Mouse (Mus musculus) C2C12 (cell line): Measurements from ENCODE around the gene Lamp3.

ENCODE experiments used
- CEBPB ChIP-seq: IDR thresholded peaks from one replicate; pipeline ENCODE4 v1.6.1; 2011; ENCODE audit warnings: low read depth, mild to moderate bottlenecking, control low read depth, moderate library complexity
- CTCF ChIP-seq: IDR thresholded peaks from one replicate; pipeline ENCODE4 v1.5.1; 2011; ENCODE audit not compliant: control insufficient read depth, insufficient read depth, insufficient read length
- FOSL1 ChIP-seq: IDR thresholded peaks from one replicate; pipeline ENCODE4 v1.8.0; 2011; ENCODE audit warnings: mild to moderate bottlenecking, low read length; ENCODE audit not compliant: poor library complexity, insufficient read depth, severe bottlenecking
- MAX ChIP-seq: IDR thresholded peaks from one replicate; pipeline ENCODE4 v1.6.1; 2011; ENCODE audit warnings: mild to moderate bottlenecking, control low read depth
- MYOD1 ChIP-seq: IDR thresholded peaks from one replicate; pipeline ENCODE4 v1.6.1; 2011; ENCODE audit warnings: low read depth; ENCODE audit not compliant: control insufficient read depth, insufficient read length
- USF1 ChIP-seq: IDR thresholded peaks from one replicate; pipeline ENCODE4 v1.6.1; 2011; ENCODE audit warnings: low read depth, mild to moderate bottlenecking, control low read depth, moderate library complexity

- TF ChIP-seq CTCF (no peak), USF1 (no peak), MYOD1 (no peak), CEBPB (no peak), FOSL1 (no peak), MAX (no peak)
Measured at GRCm38 (mm10) chr16:19699207-19699606, 7.0 kb downstream of the Lamp3 start.
